Mouse (Mus musculus) spleen, adult 2 months (tissue): ENCODE results near the gene Tas2r106. TPM values are rescaled to one million over a fixed set of nuclear protein-coding genes. Genes with fewer than 3 reads are reported as not detected.

Experiments used
- DNase-seq, 2 experiments: peaks; one replicate each; pipeline versions ENCODE4 v3.0.0 to v3.0.0-alpha.2; 2012 to 2021; ENCODE audit warnings: low spot score in 2 of 2, low read depth in 1 of 2
- H3K27ac ChIP-seq: fragments of 200-500 bp; 2 replicates; pipeline ENCODE4 v1.5.1; 2012; ENCODE audit warnings: low read length, inconsistent platforms; ENCODE audit not compliant: insufficient read depth
- H3K27me3 ChIP-seq: fragments of 200-500 bp; 2 replicates; pipeline ENCODE4 v1.6.1; 2012; ENCODE audit warnings: mild to moderate bottlenecking, moderate library complexity, low read length, inconsistent platforms; ENCODE audit not compliant: control insufficient read depth, insufficient read depth
- H3K36me3 ChIP-seq: fragments of 200-500 bp; 2 replicates; pipeline ENCODE4 v1.6.1; 2012; ENCODE audit warnings: mild to moderate bottlenecking, low read length, inconsistent platforms; ENCODE audit not compliant: control insufficient read depth, insufficient read depth
- H3K4me1 ChIP-seq: fragments of 200-500 bp; 2 replicates; pipeline ENCODE4 v1.6.1; 2011; ENCODE audit warnings: inconsistent platforms; ENCODE audit not compliant: control insufficient read depth, insufficient read depth, insufficient read length
- H3K4me3 ChIP-seq: fragments of 200-500 bp; 2 replicates; pipeline ENCODE4 v1.5.1; 2011; ENCODE audit warnings: mild to moderate bottlenecking, inconsistent platforms; ENCODE audit not compliant: insufficient read depth, insufficient read length; ENCODE audit errors: extremely low read depth
- CTCF ChIP-seq: fragments of 200-500 bp; IDR thresholded peaks from 2 replicates; pipeline ENCODE4 v1.5.1; 2011; ENCODE audit warnings: mild to moderate bottlenecking, inconsistent platforms; ENCODE audit not compliant: insufficient read depth, insufficient read length, insufficient replicate concordance; ENCODE audit errors: extremely low read depth
- POLR2A ChIP-seq: fragments of 200-500 bp; IDR thresholded peaks from 2 replicates; pipeline ENCODE4 v1.6.1; 2011; ENCODE audit warnings: low read depth, low read length, inconsistent platforms
- WGBS: fragments of 180-500 bp; shearing (Covaris S2); methylation state at CpG from one replicate; pipeline ENCODE4 v1.1.7; 2018; 5-methylcytosine and 5-hydroxymethylcytosine counted together
- polyA plus RNA-seq: library from polyadenylated mRNA; depleted of rRNA; stranded (reverse); fragments of >200 nt; gene quantifications from 2 replicates; pipeline ENCODE4 v1.2.3, GENCODE M21; 2012; rRNA removed

Tas2r106 gene
- polyA plus RNA-seq = not detected in 2 replicates

GRCm38 (mm10) chr6:131678786-131679185, at the start of gene Tas2r106:
Tas2r106 (minus strand) TSS chr6:131678886.
- 76% methylated on average over 3 of the region's 3 CpGs for WGBS
- no peaks in the 10 kb centered on the region for H3K27me3 ChIP-seq

GRCm38 (mm10) chr6:131712803-131713202, 34.1 kb upstream of the Tas2r106 start:
- no peak for DNase-seq
- H3K4me3 ChIP-seq = no peak overlapping the region
- H3K27me3 ChIP-seq = no peaks in the 10 kb centered on the region
- no peaks in the 10 kb centered on the region for H3K4me1 ChIP-seq
- no peak overlapping the region for H3K27ac ChIP-seq
- no peaks in the 10 kb centered on the region for H3K36me3 ChIP-seq
- TF ChIP-seq POLR2A = no peak
- 51% methylated on average over 7 of the region's 7 CpGs for whole genome bisulfite sequencing

More at GRCm38 (mm10) chr6:131678786-131679185, at the start of gene Tas2r106:
- Histone ChIP-seq H3K36me3 (no peaks in the 10 kb centered on the region), H3K4me1 (no peaks in the 10 kb centered on the region), H3K27ac (no peak within 1 kb of the TSS), H3K4me3 (no peak within 1 kb of the TSS)
- no peak for DNase-seq
- TF ChIP-seq CTCF (no peak), POLR2A (no peak)

DNA sequence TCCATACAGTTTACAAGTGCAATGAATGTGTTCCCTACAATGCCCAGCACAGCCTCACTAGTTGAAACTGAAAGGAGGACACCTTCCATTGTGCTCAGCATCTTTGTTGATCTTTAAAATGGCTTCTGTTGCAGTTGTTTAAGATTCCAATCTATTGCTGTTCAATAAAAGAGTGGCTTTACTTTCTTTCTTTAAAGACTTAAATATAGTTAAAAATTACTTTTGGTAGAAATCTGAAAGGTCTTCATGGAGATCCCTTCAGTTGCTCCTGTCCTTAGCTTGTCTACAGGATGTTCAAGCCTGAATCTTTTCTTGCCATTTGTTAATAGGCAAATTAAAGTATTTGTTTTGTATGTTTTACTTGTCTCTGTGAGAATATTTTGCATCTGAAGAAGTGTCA, 11.3 kb upstream of the Tas2r106 start, which contains the start of gene Tas2r114:
Tas2r114 (minus strand) TSS at position 101 of the 400 bp plus-strand sequence.
- Histone ChIP-seq H3K4me3 (no peak within 1 kb of the TSS), H3K4me1 (no peaks in the 10 kb centered on the region), H3K36me3 (no peaks in the 10 kb centered on the region), H3K27me3 (no peaks in the 10 kb centered on the region), H3K27ac (no peak within 1 kb of the TSS)
- no peak for TF ChIP-seq CTCF
- DNase-seq = no peak

- no peaks in the 10 kb centered on the region for H3K36me3 ChIP-seq
- H3K4me1 ChIP-seq = no peaks in the 10 kb centered on the region
- TF ChIP-seq CTCF = no peak
- no peak for TF ChIP-seq POLR2A
- DNase-seq = no peak
- 73% methylated on average over 1 of the region's 1 CpGs for WGBS
- no peaks in the 10 kb centered on the region for H3K27me3 ChIP-seq
- H3K4me3 ChIP-seq = no peak within 1 kb of the TSS
- H3K27ac ChIP-seq = no peak within 1 kb of the TSS
Measured at GRCm38 (mm10) chr6:131687395-131687794, 8.7 kb upstream of the Tas2r106 start, which contains the start of gene Tas2r105. Tas2r105 (minus strand) TSS chr6:131687495.

GRCm38 (mm10) chr6:131685644-131686043, 7.0 kb upstream of the Tas2r106 start, which contains the start of gene Tas2r104:
Tas2r104 (minus strand) TSS chr6:131685744.
- no peak for TF ChIP-seq CTCF
- no peak for TF ChIP-seq POLR2A
- no peaks in the 10 kb centered on the region for H3K4me1 ChIP-seq
- H3K27me3 ChIP-seq = no peaks in the 10 kb centered on the region
- no peak within 1 kb of the TSS for H3K4me3 ChIP-seq
- H3K27ac ChIP-seq = no peak within 1 kb of the TSS
- WGBS = 80% methylated on average over 1 of the region's 1 CpGs
- DNase-seq = no peak
- H3K36me3 ChIP-seq = no peaks in the 10 kb centered on the region

DNA sequence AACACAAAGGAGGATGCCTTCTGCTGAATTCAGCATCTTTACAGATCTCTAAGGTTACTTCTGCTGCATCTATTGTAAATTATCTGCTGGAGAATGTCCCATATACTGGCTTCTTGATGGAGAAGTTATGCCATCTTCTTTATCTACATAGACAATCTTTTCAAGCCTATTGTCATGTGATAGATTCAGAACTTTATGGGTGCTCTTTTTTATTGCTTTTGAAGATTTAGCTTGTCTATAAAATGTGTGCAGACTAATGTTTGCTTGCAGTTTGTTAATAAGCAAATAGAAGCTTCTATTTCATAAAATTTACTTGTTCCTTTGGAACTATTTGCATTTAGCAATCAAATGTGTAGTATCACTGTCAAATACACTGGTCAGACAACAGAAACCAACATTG, 18.6 kb downstream of the Tas2r106 start, which contains the start of gene Tas2r107:
Tas2r107 (minus strand) TSS at position 101 of the 400 bp plus-strand sequence.
- DNase-seq = no peak
- Histone ChIP-seq H3K4me3 (no peak within 1 kb of the TSS), H3K27ac (no peak within 1 kb of the TSS), H3K4me1 (no peaks in the 10 kb centered on the region), H3K36me3 (no peaks in the 10 kb centered on the region), H3K27me3 (no peaks in the 10 kb centered on the region)
- TF ChIP-seq POLR2A = no peak
- no peak for TF ChIP-seq CTCF

DNA sequence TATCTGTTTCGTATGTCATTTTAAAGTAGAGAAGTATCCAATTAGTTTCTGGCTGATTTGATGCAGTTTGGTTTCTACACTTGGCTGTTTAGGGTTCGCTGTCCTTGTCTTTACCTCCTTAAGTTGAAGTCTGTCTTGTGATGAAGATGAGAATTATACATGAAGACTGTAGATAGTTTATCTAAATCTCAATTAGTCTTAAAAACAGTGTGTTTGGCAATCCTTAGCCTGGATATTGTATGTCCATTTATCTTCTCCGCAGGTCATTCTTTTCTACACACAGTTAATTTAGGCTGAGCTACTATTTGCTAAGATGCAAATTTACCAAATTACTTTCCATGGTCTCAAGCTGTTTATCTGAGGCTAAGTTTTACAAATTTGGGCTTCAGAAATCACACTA, 47.9 kb downstream of the Tas2r106 start, which contains the start of gene Tas2r130:
Tas2r130 (minus strand) TSS at position 101 of the 400 bp plus-strand sequence.
- no peaks in the 10 kb centered on the region for H3K4me1 ChIP-seq
- H3K36me3 ChIP-seq = no peaks in the 10 kb centered on the region
- no peak within 1 kb of the TSS for H3K4me3 ChIP-seq
- no peak for DNase-seq
- 70% methylated on average over 3 of the region's 3 CpGs for WGBS
- no peaks in the 10 kb centered on the region for H3K27me3 ChIP-seq
- no peak within 1 kb of the TSS for H3K27ac ChIP-seq
- no peak for TF ChIP-seq CTCF
- TF ChIP-seq POLR2A = no peak

Other genes starting within 250 kb of the Tas2r106 start
- not detected in 2 replicates for gene 5430401F13Rik, start 192.5 kb downstream of the Tas2r106 start, polyA plus RNA-seq
- not detected in 2 replicates for gene Gm6619, start 192.5 kb downstream of the Tas2r106 start, polyA plus RNA-seq
- not detected in 2 replicates for gene Tas2r130, start 48.0 kb downstream of the Tas2r106 start, polyA plus RNA-seq
- not detected in 2 replicates for gene Tas2r107, start 18.7 kb downstream of the Tas2r106 start, polyA plus RNA-seq
- gene Tas2r104, start 6.9 kb upstream of the Tas2r106 start, polyA plus RNA-seq = not detected in 2 replicates
- not detected in 2 replicates for gene Tas2r105, start 8.6 kb upstream of the Tas2r106 start, polyA plus RNA-seq
- gene Tas2r114, start 11.2 kb upstream of the Tas2r106 start, polyA plus RNA-seq = not detected in 2 replicates